Mouse (Mus musculus): Measurements from ENCODE around the gene Ly6g6c.
A peak's percentile ranks its signal among the peaks of the same experiment; 100 is the strongest.
"Not testable (repeated sequence)": the region's sequence is repeated elsewhere in the genome, so short reads cannot be mapped to it uniquely, and the experiment has no call there.

Gene Ly6g6c

DNA sequence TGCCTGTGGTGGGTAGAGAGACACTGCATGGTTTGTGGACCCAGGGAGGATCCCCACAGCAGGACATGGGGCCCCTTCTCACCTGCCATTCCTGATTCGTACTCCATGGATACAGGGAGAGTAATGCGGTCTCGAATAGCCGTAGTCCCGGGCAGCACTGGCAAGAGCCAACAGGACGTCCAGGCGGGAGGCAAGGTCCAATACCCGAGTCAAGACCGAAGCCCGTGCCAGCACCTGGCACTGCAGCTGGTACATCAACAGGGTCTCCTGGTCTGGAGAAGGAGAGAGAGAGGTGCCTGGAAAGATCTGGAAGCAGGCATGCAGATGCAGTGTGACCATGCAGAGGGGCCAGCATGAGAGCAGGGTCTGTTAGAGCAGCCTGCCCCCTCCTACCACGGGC is 33.9 kb upstream of the Ly6g6c start:
- no peak for DNase-seq (ENCODE audit: inconsistent age in 2 of 2, low spot score in 1 of 2)

DNA sequence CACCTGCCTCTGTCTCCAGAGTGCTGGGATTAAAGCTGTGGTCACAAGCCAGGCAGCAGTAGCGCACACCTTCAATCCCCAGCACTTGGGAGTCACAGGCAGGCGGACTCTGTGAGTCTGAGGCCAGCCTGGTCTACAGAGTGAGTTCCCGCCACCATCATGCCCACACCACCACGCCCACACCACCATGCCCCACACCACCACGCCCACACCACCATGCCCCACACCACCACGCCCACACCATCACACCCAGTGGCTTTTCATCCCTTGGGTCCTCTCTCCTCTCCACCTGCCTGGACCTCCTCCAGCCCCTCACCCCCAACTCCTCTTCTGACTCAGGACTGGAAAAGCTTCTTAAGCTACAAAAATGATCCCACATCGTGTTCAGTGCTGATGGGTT is 33.3 kb upstream of the Ly6g6c start:
- no peak for DNase-seq (ENCODE audit: inconsistent age in 2 of 2, low spot score in 1 of 2)

GRCm38 (mm10) chr17:35032323-35032870 is 32.8 kb upstream of the Ly6g6c start:
- no peak for DNase-seq (ENCODE audit: inconsistent age in 2 of 2, low spot score in 1 of 2)

- DNase-seq (ENCODE audit: inconsistent age in 2 of 2, low spot score in 1 of 2) = not testable (repeated sequence)
Measured at GRCm38 (mm10) chr17:35033703-35034102, 31.5 kb upstream of the Ly6g6c start.

DNA sequence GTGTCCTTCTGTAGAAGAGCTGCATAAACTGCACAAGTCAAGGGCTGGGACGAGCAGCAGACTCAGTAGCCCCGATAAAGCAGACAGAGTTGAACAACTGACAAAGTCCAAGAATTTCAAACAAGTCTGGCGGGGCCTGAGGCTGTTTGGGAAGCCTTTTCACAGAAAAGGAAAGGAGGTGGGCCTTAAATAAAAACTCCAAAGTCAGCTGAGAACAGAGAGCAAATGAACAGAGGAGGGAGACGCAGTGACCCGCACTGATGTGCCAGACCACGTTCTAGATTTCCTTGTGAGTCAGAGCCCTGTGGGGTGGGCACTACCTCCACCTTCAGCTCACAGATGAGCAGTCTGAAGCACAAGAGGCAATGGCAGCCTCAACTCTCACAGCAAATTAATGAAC is 30.3 kb upstream of the Ly6g6c start:
- no peak for DNase-seq (ENCODE audit: inconsistent age in 2 of 2, low spot score in 1 of 2)

- DNase-seq (ENCODE audit: inconsistent age in 2 of 2, low spot score in 1 of 2) = no peak
Measured at GRCm38 (mm10) chr17:35039121-35039873, 25.9 kb upstream of the Ly6g6c start.

GRCm38 (mm10) chr17:35043794-35044193 is 21.4 kb upstream of the Ly6g6c start:
- DNase-seq (ENCODE audit: inconsistent age in 2 of 2, low spot score in 1 of 2) = no peak

- DNase-seq (ENCODE audit: inconsistent age in 2 of 2, low spot score in 1 of 2) = no peak
Measured at GRCm38 (mm10) chr17:35044904-35045806, 20.0 kb upstream of the Ly6g6c start.

DNA sequence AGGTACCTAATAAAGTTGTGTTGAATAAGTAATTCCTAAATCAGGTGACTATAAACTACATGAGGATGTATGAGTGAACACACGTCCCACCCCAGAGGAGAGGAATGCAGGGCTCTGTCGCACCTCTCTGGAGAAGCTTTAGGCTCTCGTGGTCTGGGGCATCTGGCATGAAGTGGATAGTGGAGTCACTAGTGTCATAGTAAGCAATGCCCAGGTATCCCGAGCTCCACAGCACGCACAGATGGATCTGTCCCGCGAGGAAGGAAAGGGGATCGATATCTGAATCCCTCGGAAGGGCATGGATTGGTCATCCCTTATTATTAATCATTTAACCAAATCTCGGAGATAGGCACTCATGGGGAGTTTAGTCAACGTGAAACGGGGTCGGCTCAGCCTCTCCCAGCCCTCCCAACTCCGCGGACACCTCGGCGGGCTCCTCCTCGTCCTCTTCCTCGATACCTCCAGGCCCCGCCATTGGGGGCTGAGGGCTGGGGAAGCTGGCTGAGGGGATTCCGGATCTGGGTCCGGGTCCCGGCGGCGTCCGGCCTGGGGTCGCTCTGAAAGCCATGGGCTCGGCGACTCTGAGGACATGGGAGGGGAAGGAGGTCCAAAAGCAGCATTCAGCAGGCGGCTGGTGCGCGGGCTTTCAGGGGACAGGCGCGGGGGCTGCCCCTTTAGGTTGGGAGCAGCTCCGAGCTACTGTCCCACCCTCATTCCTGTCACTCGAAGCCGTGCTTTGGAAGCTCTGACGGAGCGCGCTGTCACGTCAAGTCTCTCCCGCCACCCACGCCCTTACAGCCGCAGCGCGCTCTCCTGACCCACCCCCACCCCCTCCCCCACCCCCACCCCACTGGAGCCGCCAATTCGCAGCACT is 19.1 kb upstream of the Ly6g6c start:
- peak in 1 of 2 experiments; percentile 23 for DNase-seq (ENCODE audit: inconsistent age in 2 of 2, low spot score in 1 of 2)

GRCm38 (mm10) chr17:35046681-35047455 is 18.3 kb upstream of the Ly6g6c start, which contains the start of gene Msh5:
Msh5 (minus strand) TSS chr17:35046745.
- DNase-seq (ENCODE audit: inconsistent age in 2 of 2, low spot score in 1 of 2) = peak; percentile 98 to 99

DNA sequence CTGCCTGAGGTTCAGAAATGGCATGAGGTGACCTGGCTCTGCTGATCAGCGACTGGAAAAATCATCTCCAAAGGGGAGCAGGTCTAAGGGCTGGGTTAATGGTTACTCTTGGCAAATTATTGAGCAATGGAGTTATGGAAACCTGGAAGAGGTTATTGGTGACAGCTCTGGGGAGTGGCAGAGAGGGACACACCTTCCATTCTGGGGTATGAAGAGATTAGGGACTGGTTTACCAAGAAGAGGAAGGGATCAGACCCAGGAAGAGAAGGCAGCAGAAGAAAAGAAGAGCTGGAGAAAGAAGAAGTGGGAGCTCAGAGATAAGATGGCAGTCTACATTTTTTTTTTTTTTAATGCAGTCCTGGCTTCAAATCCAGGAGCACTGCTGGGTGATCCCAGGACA is 17.5 kb upstream of the Ly6g6c start:
- no peak for DNase-seq (ENCODE audit: inconsistent age in 2 of 2, low spot score in 1 of 2)

DNA sequence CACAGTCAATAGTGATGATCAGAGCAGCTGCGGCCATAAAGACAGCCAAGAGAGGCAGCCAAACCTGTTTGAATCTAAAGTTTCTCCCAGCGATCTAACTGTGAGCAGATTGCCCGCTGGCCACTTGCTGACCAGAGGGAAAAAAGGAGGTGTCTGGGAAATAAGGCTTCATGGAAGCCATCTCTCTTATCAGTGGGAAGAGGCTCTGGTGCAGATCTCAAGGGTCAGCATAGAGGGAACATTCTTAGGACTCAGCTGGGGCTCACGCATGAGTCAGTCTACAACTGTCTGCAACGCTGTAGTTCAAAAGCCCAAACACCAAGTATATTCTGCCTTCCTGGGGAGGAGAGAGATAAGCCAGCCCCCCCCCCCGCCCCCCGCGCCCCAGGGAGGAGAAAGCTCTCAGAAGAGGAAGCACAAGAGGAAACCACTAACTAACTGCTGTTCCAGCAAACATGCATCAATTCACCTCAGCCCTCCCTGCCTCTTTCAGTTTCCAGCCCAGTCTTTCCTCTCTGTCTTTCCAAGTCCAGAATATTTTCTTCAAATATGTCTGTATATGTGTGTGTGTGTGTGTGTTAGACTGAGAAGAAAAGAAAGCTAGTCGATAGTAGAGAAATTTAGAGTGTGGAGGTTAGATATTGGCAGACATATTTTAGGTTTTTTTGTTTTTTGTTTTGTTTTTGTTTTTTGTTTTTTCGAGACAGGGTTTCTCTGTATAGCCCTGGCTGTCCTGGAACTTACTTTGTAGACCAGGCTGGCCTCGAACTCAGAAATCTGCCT is 16.8 kb upstream of the Ly6g6c start:
- DNase-seq (ENCODE audit: inconsistent age in 2 of 2, low spot score in 1 of 2) = peak in 1 of 2 experiments; percentile 44

GRCm38 (mm10) chr17:35048932-35049440 is 16.2 kb upstream of the Ly6g6c start:
- DNase-seq (ENCODE audit: inconsistent age in 2 of 2, low spot score in 1 of 2) = no peak

- peak; percentile 58 to 73 for DNase-seq (ENCODE audit: inconsistent age in 2 of 2, low spot score in 1 of 2)
Measured at GRCm38 (mm10) chr17:35049561-35050016, 15.6 kb upstream of the Ly6g6c start, which contains the start of gene Clic1. Clic1 (plus strand) TSS chr17:35049966.

DNA sequence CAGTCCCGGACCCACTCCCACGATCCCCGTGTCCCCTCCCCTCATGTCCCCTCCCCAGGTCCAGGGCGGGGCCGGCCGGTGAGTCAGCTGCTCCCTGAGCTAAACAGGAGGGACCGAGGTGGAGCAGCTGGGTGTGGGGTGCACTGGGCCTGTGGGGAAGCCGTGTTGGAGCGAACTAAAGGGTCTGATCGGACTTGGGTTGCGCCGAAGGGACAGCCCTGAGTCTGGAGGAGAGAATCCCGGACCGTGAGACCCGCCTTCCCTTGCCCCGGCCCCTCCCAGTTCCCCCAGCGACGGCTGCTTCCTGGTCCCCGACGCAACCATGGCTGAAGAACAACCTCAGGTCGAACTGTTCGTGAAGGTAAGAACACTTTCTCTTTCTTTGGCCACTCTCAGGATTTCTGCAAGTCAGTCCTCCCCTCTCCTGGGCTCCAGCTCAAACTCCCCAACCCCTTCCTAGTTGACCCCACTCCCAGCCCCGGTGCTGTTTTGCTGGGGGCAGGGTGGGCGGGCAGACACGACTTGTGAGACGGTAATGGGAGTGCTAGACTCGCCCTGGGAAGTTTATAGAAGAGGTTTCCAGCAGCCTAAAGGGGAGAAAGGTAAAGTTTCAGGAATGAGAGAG is 14.9 kb upstream of the Ly6g6c start:
- peak; percentile 84 to 93 for DNase-seq (ENCODE audit: inconsistent age in 2 of 2, low spot score in 1 of 2)

DNA sequence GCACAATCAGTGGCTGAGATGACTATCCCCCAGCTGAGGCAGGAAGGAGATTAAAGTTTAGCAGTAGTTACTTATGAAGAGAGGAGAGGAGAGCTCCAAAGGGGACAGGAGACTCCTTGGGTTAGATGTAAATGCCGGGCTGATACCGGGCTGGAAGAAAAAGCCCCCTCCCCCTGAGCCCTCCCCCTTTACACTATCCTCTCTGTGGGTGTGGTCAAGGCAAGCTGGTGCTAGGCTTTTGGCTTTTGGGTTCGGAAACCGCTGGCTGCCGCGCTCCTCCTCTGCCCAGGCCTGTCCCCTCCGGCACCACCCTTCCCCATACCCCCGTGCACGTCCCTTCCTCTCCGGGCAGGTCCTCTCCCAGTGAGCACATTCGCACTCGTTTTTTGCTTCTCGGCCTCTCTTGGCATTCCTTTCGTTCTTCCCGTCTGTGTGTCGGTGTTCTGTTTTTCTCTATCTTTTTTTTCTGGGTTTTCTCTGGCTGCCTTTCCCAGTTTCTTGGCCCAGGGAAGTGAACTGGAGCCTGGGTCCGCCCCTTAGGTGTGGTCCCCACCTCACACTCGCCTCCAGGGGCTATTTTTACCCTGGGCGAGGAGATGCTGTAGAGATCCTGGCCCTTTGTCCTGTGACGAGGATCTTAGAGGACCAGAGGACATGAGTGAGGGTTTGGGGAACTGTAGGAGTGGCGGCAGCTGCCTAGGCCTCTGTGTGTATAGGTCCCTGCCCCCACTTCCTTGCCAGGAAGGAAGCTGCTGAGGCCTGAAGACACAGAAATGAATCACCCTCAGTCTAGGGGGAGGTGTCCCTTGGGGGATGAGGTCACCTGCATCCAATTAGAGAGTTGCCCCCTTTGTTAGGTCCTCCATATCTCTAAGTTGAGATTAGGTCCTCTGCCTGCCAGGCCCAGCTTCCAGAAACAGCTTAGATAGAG is 13.8 kb upstream of the Ly6g6c start:
- peak; percentile 86 to 91 for DNase-seq (ENCODE audit: inconsistent age in 2 of 2, low spot score in 1 of 2)

DNA sequence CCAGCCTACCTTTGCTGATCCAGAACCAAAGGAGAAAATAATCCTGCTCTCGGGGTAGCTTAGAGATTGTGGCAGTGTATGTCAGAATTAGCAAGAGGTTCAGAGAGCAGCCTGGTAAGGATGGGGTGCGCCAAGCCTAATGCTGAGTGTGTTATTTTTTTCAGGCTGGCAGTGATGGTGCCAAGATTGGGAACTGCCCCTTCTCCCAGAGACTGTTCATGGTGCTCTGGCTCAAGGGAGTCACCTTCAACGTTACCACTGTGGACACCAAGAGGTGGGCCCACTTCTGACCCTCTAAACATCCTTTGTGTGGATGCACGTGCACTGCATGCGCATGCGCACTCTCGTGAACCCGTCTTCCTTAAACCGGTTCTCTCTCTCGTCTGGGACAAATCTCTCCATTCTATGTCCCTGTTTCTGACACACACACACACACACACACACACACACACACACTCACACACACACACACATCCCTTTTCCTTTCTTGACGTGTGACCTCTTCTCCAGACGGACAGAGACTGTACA is 12.9 kb upstream of the Ly6g6c start:
- DNase-seq (ENCODE audit: inconsistent age in 2 of 2, low spot score in 1 of 2) = no peak
